18 mouse cellular contexts compared by ENCODE assay signal in the genomic region with DNA sequence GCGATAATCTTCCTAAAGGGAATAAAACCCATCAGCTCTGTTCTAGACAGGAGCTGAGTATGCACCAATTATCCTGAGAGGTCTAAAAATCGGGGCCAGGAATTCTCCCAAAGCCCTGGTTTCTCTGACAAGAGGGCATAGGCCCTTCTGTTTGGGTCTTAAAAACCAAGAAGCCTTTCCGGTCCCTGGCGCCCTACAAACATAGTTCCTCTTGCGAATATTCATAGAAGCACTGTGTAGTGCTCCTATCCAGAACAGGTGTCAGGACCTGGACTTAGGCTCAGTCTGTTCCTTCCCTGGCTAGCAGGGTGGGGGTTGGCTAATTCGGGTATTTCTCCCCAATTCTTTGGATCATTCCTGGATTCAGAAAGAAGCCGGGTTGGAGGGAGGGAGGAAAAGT. TPM values are rescaled to one million over a fixed set of nuclear protein-coding genes. Genes with fewer than 3 reads are reported as not detected.
A peak's percentile ranks its signal among the peaks of the same experiment; 100 is the strongest.
DNase-seq lines count a peak whose midpoint lies in the region; ATAC-seq and TF ChIP-seq lines count a peak whose summit lies in the region.
"Had no signal": no experiment of that assay in that cellular context is flagged by ENCODE, and none has a peak within 500 bp of the region (broad histone marks: within the 10 kb centered on the region; RNA-seq: fewer than 3 reads in every experiment).

No protein-coding gene starts in this region.

- no peak overlapping the region for H3K4me2 ChIP-seq in hindbrain, embryonic 12.5 days (replicated peaks)
- H3K4me2 ChIP-seq in stomach, embryonic 15.5 days, result no peak overlapping the region
- H3K4me2 ChIP-seq in stomach, postnatal 0 days (replicated peaks; ENCODE audit: low read depth), result no peak overlapping the region
- H3K4me2 ChIP-seq in forebrain, postnatal 0 days (ENCODE audit: low read depth), result peak overlapping the region; percentile 71

- H3K36me3 ChIP-seq in hindbrain, embryonic 10.5 days, result no peaks in the 10 kb centered on the region
- no peaks in the 10 kb centered on the region for H3K36me3 ChIP-seq in hindbrain, embryonic 12.5 days
- H3K36me3 ChIP-seq in stomach, embryonic 15.5 days, result no peaks in the 10 kb centered on the region
- H3K36me3 ChIP-seq in stomach, postnatal 0 days (ENCODE audit: control insufficient read depth, insufficient read depth, low read length), result no peaks in the 10 kb centered on the region
- H3K36me3 ChIP-seq in forebrain, postnatal 0 days (ENCODE audit: insufficient read depth), result no peaks in the 10 kb centered on the region
- H3K36me3 ChIP-seq: hindbrain, embryonic 15.5 days had no signal

- H3K4me3 ChIP-seq in hindbrain, embryonic 10.5 days, result peak overlapping the region; percentile 52; the same call in 1 of the 2 replicates
- no peak overlapping the region for H3K4me3 ChIP-seq in hindbrain, embryonic 12.5 days
- peak overlapping the region; percentile 38; the same call in 1 of the 2 replicates for H3K4me3 ChIP-seq in stomach, embryonic 15.5 days (replicated peaks)
- H3K4me3 ChIP-seq in stomach, postnatal 0 days (ENCODE audit: low read depth, low read length), result no peak overlapping the region
- peak overlapping the region; percentile 39; the same call in 1 of the 2 replicates for H3K4me3 ChIP-seq in forebrain, postnatal 0 days (ENCODE audit: low read depth, low read length)

- no peak for TF ChIP-seq EP300 in stomach, postnatal 0 days (optimal IDR thresholded peaks at IDR 0.05)

- H3K27me3 ChIP-seq in hindbrain, embryonic 10.5 days (ENCODE audit: insufficient read depth, poor library complexity, severe bottlenecking), result peaks cover 100% of the 10 kb centered on the region
- H3K27me3 ChIP-seq in hindbrain, embryonic 12.5 days, result peaks cover 98% of the 10 kb centered on the region
- peaks cover 90% of the 10 kb centered on the region for H3K27me3 ChIP-seq in stomach, embryonic 15.5 days (replicated peaks)
- peaks cover 30% of the 10 kb centered on the region for H3K27me3 ChIP-seq in stomach, postnatal 0 days (ENCODE audit: control insufficient read depth, insufficient read depth, low read length)
- peaks cover 52% of the 10 kb centered on the region for H3K27me3 ChIP-seq in forebrain, postnatal 0 days (ENCODE audit: insufficient read depth, low read length)

- no peaks in the 10 kb centered on the region for H3K9me3 ChIP-seq in hindbrain, embryonic 10.5 days
- no peaks in the 10 kb centered on the region for H3K9me3 ChIP-seq in hindbrain, embryonic 12.5 days (replicated peaks)
- H3K9me3 ChIP-seq in stomach, embryonic 15.5 days, result no peaks in the 10 kb centered on the region
- H3K9me3 ChIP-seq in stomach, postnatal 0 days (ENCODE audit: control insufficient read depth, low read length), result no peaks in the 10 kb centered on the region
- H3K9me3 ChIP-seq in forebrain, postnatal 0 days (ENCODE audit: low read length), result no peaks in the 10 kb centered on the region
- H3K9me3 ChIP-seq: hindbrain, embryonic 15.5 days had no signal

- DNase-seq in hindbrain, embryonic 10.5 days (ENCODE audit: low spot score), result peak; percentile 53
- no peak for DNase-seq in stomach, postnatal 0 days (ENCODE audit: low spot score)
- peak; percentile 53 for DNase-seq in forebrain, postnatal 0 days
- DNase-seq in urinary bladder, adult 18-20 months (ENCODE audit: low spot score in 2 of 2), result no peak
- no peak for DNase-seq in yolk sac, embryonic 10.5 days (ENCODE audit: low spot score)
- DNase-seq: cerebellum, adult 9-10 months; gastrocnemius, postnatal 36 days; thymus, postnatal 25 days had no signal

- TF ChIP-seq CTCF in stomach, postnatal 0 days (IDR thresholded peaks at IDR 0.05; ENCODE audit: low read depth), result no peak
- no peak for TF ChIP-seq CTCF in forebrain, postnatal 0 days (IDR thresholded peaks at IDR 0.05; ENCODE audit: low read depth)

- 3% methylated on average over 7 of the region's 7 CpGs for WGBS in hindbrain, embryonic 10.5 days
- 5% methylated on average over 7 of the region's 7 CpGs for WGBS in hindbrain, embryonic 12.5 days
- 6% methylated on average over 7 of the region's 7 CpGs for WGBS in stomach, embryonic 15.5 days
- WGBS in stomach, postnatal 0 days, result 8% methylated on average over 7 of the region's 7 CpGs
- 6% methylated on average over 7 of the region's 7 CpGs for WGBS in forebrain, postnatal 0 days

- H3K27ac ChIP-seq in hindbrain, embryonic 10.5 days, result no peak overlapping the region
- no peak overlapping the region for H3K27ac ChIP-seq in hindbrain, embryonic 12.5 days
- H3K27ac ChIP-seq in stomach, embryonic 15.5 days, result no peak overlapping the region
- H3K27ac ChIP-seq in stomach, postnatal 0 days (replicated peaks), result no peak overlapping the region
- H3K27ac ChIP-seq in forebrain, postnatal 0 days (ENCODE audit: low read depth, low read length), result no peak overlapping the region
- H3K27ac ChIP-seq: hindbrain, embryonic 15.5 days had no signal

- ATAC-seq in hindbrain, embryonic 12.5 days (ENCODE audit: low FRiP score), result no peak
- no peak for ATAC-seq in stomach, embryonic 15.5 days (ENCODE audit: insufficient read depth, low FRiP score, low read depth)
- ATAC-seq in stomach, postnatal 0 days (ENCODE audit: low FRiP score, low TSS enrichment), result no peak
- no peak for ATAC-seq in forebrain, postnatal 0 days
- ATAC-seq: liver, postnatal 0 days had no signal

- peaks cover 33% of the 10 kb centered on the region for H3K4me1 ChIP-seq in hindbrain, embryonic 10.5 days (replicated peaks)
- H3K4me1 ChIP-seq in hindbrain, embryonic 12.5 days, result peaks cover 16% of the 10 kb centered on the region
- peaks cover 24% of the 10 kb centered on the region for H3K4me1 ChIP-seq in stomach, embryonic 15.5 days
- H3K4me1 ChIP-seq in stomach, postnatal 0 days (replicated peaks; ENCODE audit: control insufficient read depth, insufficient read depth), result peaks cover 4% of the 10 kb centered on the region; the same call in 1 of the 2 replicates
- H3K4me1 ChIP-seq in forebrain, postnatal 0 days (ENCODE audit: insufficient read depth), result no peaks in the 10 kb centered on the region

- H3K9ac ChIP-seq in hindbrain, embryonic 12.5 days, result no peak overlapping the region
- no peak overlapping the region for H3K9ac ChIP-seq in stomach, embryonic 15.5 days
- no peak overlapping the region for H3K9ac ChIP-seq in stomach, postnatal 0 days (ENCODE audit: low read length)
- no peak overlapping the region for H3K9ac ChIP-seq in forebrain, postnatal 0 days
- H3K9ac ChIP-seq: liver, postnatal 0 days had no signal

RNA-seq across cellular contexts. Expression of a gene that starts 4.3 kb away (rescaled TPM):
- 0.25 TPM in 1 of 2 replicates, not detected in the other for polyA plus RNA-seq in hindbrain, embryonic 10.5 days (2016; fragmentation: Nextera tagmentation; extraction: Ambion mirVana)
- not detected in 2 replicates for polyA plus RNA-seq in hindbrain, embryonic 12.5 days (2016; fragmentation: Nextera tagmentation; extraction: Ambion mirVana)
- not detected in 2 replicates for polyA plus RNA-seq in stomach, embryonic 15.5 days (2015; fragmentation: Nextera tagmentation; extraction: Ambion mirVana)
- not detected in 2 replicates for polyA plus RNA-seq in stomach, postnatal 0 days (2015; fragmentation: Nextera tagmentation; extraction: Ambion mirVana)
- 4.2 and 7.2 TPM in 2 replicates for total RNA-seq in forebrain, postnatal 0 days (2014; rRNA removed)
- polyA plus RNA-seq in forebrain, postnatal 0 days (2015; fragmentation: Nextera tagmentation; extraction: Ambion mirVana), result 1.8 and 3.2 TPM in 2 replicates
- total RNA-seq: gastrocnemius, postnatal 36 days; neutrophil, adult 5-6 weeks had no signal
- polyA plus RNA-seq: embryonic facial prominence, embryonic 14.5 days; kidney, embryonic 16.5 days; liver, postnatal 0 days had no signal

RNA-seq across cellular contexts. Expression of a gene that starts 53.4 kb away (rescaled TPM):
- not detected in 2 replicates for polyA plus RNA-seq in hindbrain, embryonic 10.5 days (2016; fragmentation: Nextera tagmentation; extraction: Ambion mirVana)
- polyA plus RNA-seq in hindbrain, embryonic 12.5 days (2016; fragmentation: Nextera tagmentation; extraction: Ambion mirVana), result not detected in 2 replicates
- polyA plus RNA-seq in stomach, embryonic 15.5 days (2015; fragmentation: Nextera tagmentation; extraction: Ambion mirVana), result 0.06 TPM in 1 of 2 replicates, not detected in the other
- 0.04 TPM in 1 of 2 replicates, not detected in the other for polyA plus RNA-seq in stomach, postnatal 0 days (2015; fragmentation: Nextera tagmentation; extraction: Ambion mirVana)
- total RNA-seq in forebrain, postnatal 0 days (2014; rRNA removed), result 0.08 TPM in 1 of 2 replicates, not detected in the other
- 0.08 TPM in 1 of 2 replicates, not detected in the other for polyA plus RNA-seq in forebrain, postnatal 0 days (2015; fragmentation: Nextera tagmentation; extraction: Ambion mirVana)
- total RNA-seq: gastrocnemius, postnatal 36 days; layer of hippocampus, postnatal 14 days; left cerebral cortex, postnatal 36 days; neutrophil, adult 5-6 weeks had no signal
- polyA plus RNA-seq: frontal cortex, adult 2 months; kidney, embryonic 16.5 days; liver, postnatal 0 days had no signal

Comparison
In these comparisons a context has a peak if more than half of its experiments do, and no peak if none do; other contexts are left out.
1. H3K4me3 ChIP-seq: peak in hindbrain, embryonic 10.5 days (single experiment), stomach, embryonic 15.5 days (single experiment) and forebrain, postnatal 0 days (single experiment); none in hindbrain, embryonic 12.5 days (single experiment) and stomach, postnatal 0 days (single experiment).
2. DNase-seq: peak in hindbrain, embryonic 10.5 days (single experiment) and forebrain, postnatal 0 days (single experiment); none in stomach, postnatal 0 days (single experiment), urinary bladder, adult 18-20 months (0 of 2) and yolk sac, embryonic 10.5 days (single experiment).